Comparison of ENCODE assay signal across 9 mouse cellular contexts in the genomic region with DNA sequence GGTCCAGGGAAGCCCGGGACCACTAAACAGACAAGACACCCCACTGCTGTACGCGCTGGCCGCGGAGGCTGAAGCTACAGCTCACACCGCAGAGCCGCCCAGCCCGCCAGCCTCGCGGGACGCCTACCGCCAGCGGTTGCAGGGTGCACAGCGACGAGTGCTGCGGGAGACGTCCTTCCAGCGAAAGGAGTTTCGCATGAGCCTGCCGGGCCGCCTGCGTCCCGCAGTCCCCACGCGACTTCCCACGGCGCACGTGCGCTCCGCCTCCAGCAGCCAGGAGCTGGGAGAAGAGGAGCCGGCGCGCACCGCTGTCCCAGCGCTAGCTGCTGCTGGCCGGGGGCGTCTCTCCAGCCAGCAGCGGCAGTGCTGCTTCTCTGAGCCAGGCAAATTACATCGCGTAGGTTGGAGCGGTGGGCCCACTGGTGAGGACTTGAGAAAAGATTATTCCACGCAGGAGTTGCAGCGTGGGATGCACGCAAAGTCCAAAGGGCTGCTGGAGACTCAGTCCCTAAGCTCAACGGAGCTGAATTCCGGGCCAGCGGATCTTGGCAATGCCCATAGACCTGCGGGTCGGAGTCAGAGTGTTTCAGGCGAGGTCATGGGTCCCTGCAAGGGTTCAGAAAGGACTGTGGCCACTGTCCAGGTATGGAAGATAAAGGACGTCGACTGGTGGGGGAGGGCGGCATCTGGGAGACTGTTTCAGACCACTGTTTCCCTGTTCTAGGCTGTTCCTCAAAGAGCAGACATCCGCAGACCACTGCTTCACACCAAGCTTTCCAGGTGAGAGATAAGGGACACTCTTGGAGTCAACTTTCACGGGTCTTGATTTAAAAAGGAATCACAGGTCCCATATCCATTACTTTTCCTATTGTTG. TPM values are rescaled to one million over a fixed set of nuclear protein-coding genes. Genes with fewer than 3 reads are reported as not detected.
DNase-seq lines count a peak whose midpoint lies in the region; ATAC-seq and TF ChIP-seq lines count a peak whose summit lies in the region.
"Had no signal": no experiment of that assay in that cellular context is flagged by ENCODE, and none has a peak within 500 bp of the region (broad histone marks: within the 10 kb centered on the region; RNA-seq: fewer than 3 reads in every experiment).

No protein-coding gene starts in this region.

- peaks cover 3 to 13% of the 10 kb centered on the region in 2 experiments; a peak in 2 of 4 replicates for H3K4me1 ChIP-seq in heart, embryonic 14.5 days (ENCODE audit: control insufficient read depth in 2 of 2, insufficient read depth in 2 of 2, low read length in 2 of 2)
- peaks cover 12% of the 10 kb centered on the region for H3K4me1 ChIP-seq in heart, embryonic 16.5 days (ENCODE audit: control insufficient read depth, insufficient read depth, low read length)
- peaks cover 25% of the 10 kb centered on the region for H3K4me1 ChIP-seq in limb, embryonic 13.5 days

- peak overlapping the region; percentile 38 to 43 for H3K4me3 ChIP-seq in heart, embryonic 14.5 days (ENCODE audit: control insufficient read depth in 1 of 2, insufficient read depth in 1 of 2, low read depth in 1 of 2, low read length in 2 of 2)
- peak overlapping the region; percentile 59 for H3K4me3 ChIP-seq in heart, embryonic 16.5 days (ENCODE audit: low read length)
- H3K4me3 ChIP-seq in limb, embryonic 13.5 days: peak overlapping the region; percentile 41

- no peaks in the 10 kb centered on the region for H3K9me3 ChIP-seq in heart, embryonic 14.5 days (ENCODE audit: control insufficient read depth, low read length)
- H3K9me3 ChIP-seq in heart, embryonic 16.5 days (replicated peaks; ENCODE audit: control insufficient read depth, low read length): peaks cover 3% of the 10 kb centered on the region; the same call in 1 of the 2 replicates
- H3K9me3 ChIP-seq in limb, embryonic 13.5 days: peaks cover 3% of the 10 kb centered on the region; the same call in 1 of the 2 replicates

- WGBS in heart, embryonic 14.5 days: 8% methylated on average over 55 of the region's 55 CpGs
- WGBS in heart, embryonic 16.5 days: 6% methylated on average over 55 of the region's 55 CpGs
- 7% methylated on average over 55 of the region's 55 CpGs for WGBS in limb, embryonic 13.5 days

- DNase-seq in heart, adult 9 months (ENCODE audit: low spot score in 2 of 2): no peak
- peak; percentile 51 for DNase-seq in brain, embryonic 14.5 days (ENCODE audit: low read depth)
- DNase-seq in retina, embryonic 14.5 days (ENCODE audit: low spot score): peak; percentile 62
- DNase-seq in Muller cell, postnatal 12 days (ENCODE audit: inconsistent ontology term): no peak
- DNase-seq in cerebellum, adult 8-10 months: no peak

- H3K9ac ChIP-seq in heart, embryonic 14.5 days (ENCODE audit: low read length): peak overlapping the region; percentile 56
- H3K9ac ChIP-seq in heart, embryonic 16.5 days (ENCODE audit: low read length): peak overlapping the region; percentile 66
- H3K9ac ChIP-seq in limb, embryonic 13.5 days: peak overlapping the region; percentile 51

- TF ChIP-seq CTCF in brain, embryonic 14.5 days (IDR thresholded peaks at IDR 0.05; ENCODE audit: borderline replicate concordance, extremely low read depth, insufficient read depth, insufficient read length): no peak

- peaks cover 55% of the 10 kb centered on the region for H3K27me3 ChIP-seq in heart, embryonic 14.5 days (ENCODE audit: control insufficient read depth, insufficient read depth, low read length)
- H3K27me3 ChIP-seq in heart, embryonic 16.5 days (ENCODE audit: control insufficient read depth, insufficient read depth, low read length): peaks cover 49% of the 10 kb centered on the region
- peaks cover 81% of the 10 kb centered on the region for H3K27me3 ChIP-seq in limb, embryonic 13.5 days

- no peak for TF ChIP-seq POLR2A in brain, embryonic 14.5 days (IDR thresholded peaks at IDR 0.05; ENCODE audit: borderline replicate concordance, extremely low read depth, insufficient read depth, insufficient read length, poor library complexity, severe bottlenecking)

- H3K36me3 ChIP-seq in heart, embryonic 14.5 days (ENCODE audit: control insufficient read depth, insufficient read depth, low read length): no peaks in the 10 kb centered on the region
- no peaks in the 10 kb centered on the region for H3K36me3 ChIP-seq in heart, embryonic 16.5 days (ENCODE audit: control insufficient read depth, insufficient read depth)
- H3K36me3 ChIP-seq in limb, embryonic 13.5 days: peaks cover 12% of the 10 kb centered on the region; the same call in 1 of the 2 replicates

- no peak overlapping the region for H3K27ac ChIP-seq in heart, embryonic 14.5 days (replicated peaks in 1 of 2; ENCODE audit: control insufficient read depth in 1 of 2, insufficient read depth in 1 of 2, low read depth in 2 of 2, low read length in 2 of 2)
- H3K27ac ChIP-seq in heart, embryonic 16.5 days (ENCODE audit: low read length): no peak overlapping the region
- no peak overlapping the region for H3K27ac ChIP-seq in limb, embryonic 13.5 days

- ATAC-seq in heart, embryonic 14.5 days (ENCODE audit: insufficient number of reproducible peaks, insufficient read depth, low FRiP score, low read depth): no peak
- ATAC-seq in heart, embryonic 16.5 days (replicated peaks; ENCODE audit: extremely low read depth, insufficient read depth, low FRiP score): peak; percentile 28; the same call in 1 of the 2 replicates
- ATAC-seq in limb, embryonic 13.5 days (ENCODE audit: low FRiP score, low read depth): 0 out of 2 replicates have a peak, but pooled peaks have one; percentile 38
- ATAC-seq: Patski had no signal

- H3K4me2 ChIP-seq in heart, embryonic 14.5 days (ENCODE audit: low read length): peak overlapping the region; percentile 87
- H3K4me2 ChIP-seq in heart, embryonic 16.5 days (ENCODE audit: low read depth, low read length): peak overlapping the region; percentile 90
- H3K4me2 ChIP-seq in limb, embryonic 13.5 days (replicated peaks): peak overlapping the region; percentile 73

RNA-seq across cellular contexts. Expression of a gene that starts 6.5 kb away (rescaled TPM):
- not detected in 2 replicates for polyA plus RNA-seq in heart, embryonic 14.5 days (2014; fragmentation: Nextera tagmentation; extraction: Ambion mirVana)
- not detected in 2 replicates for polyA plus RNA-seq in brain, embryonic 14.5 days (2012; rRNA removed)
- not detected in 2 replicates for polyA plus RNA-seq in heart, embryonic 16.5 days (2015; fragmentation: Nextera tagmentation; extraction: Ambion mirVana)
- not detected in 2 replicates for polyA plus RNA-seq in limb, embryonic 13.5 days (2015; fragmentation: Nextera tagmentation; extraction: Ambion mirVana)
- polyA plus RNA-seq: Patski had no signal

RNA-seq across cellular contexts. Expression of a gene that starts 6.8 kb away (rescaled TPM):
- polyA plus RNA-seq in heart, embryonic 14.5 days (2014; fragmentation: Nextera tagmentation; extraction: Ambion mirVana): 2.3 and 2.5 TPM in 2 replicates
- 2.4 and 2.9 TPM in 2 replicates for polyA plus RNA-seq in brain, embryonic 14.5 days (2012; rRNA removed)
- polyA plus RNA-seq in heart, embryonic 16.5 days (2015; fragmentation: Nextera tagmentation; extraction: Ambion mirVana): 1.3 and 1.8 TPM in 2 replicates
- 7.9 TPM in 2 replicates for polyA plus RNA-seq in limb, embryonic 13.5 days (2015; fragmentation: Nextera tagmentation; extraction: Ambion mirVana)
- polyA plus RNA-seq: Patski had no signal

RNA-seq across cellular contexts. Expression of a gene that starts 6.9 kb away (rescaled TPM):
- 0.16 TPM in 1 of 2 replicates, not detected in the other for polyA plus RNA-seq in heart, embryonic 14.5 days (2014; fragmentation: Nextera tagmentation; extraction: Ambion mirVana)
- polyA plus RNA-seq in brain, embryonic 14.5 days (2012; rRNA removed): 0.14 TPM in 1 of 2 replicates, not detected in the other
- polyA plus RNA-seq in heart, embryonic 16.5 days (2015; fragmentation: Nextera tagmentation; extraction: Ambion mirVana): 0.06 and 0.09 TPM in 2 replicates
- 0.18 and 0.29 TPM in 2 replicates for polyA plus RNA-seq in limb, embryonic 13.5 days (2015; fragmentation: Nextera tagmentation; extraction: Ambion mirVana)
- polyA plus RNA-seq: Patski had no signal

RNA-seq across cellular contexts. Expression of a gene that starts 16.2 kb away (rescaled TPM):
- not detected in 2 replicates for polyA plus RNA-seq in heart, embryonic 14.5 days (2014; fragmentation: Nextera tagmentation; extraction: Ambion mirVana)
- polyA plus RNA-seq in brain, embryonic 14.5 days (2012; rRNA removed): not detected in 2 replicates
- not detected in 2 replicates for polyA plus RNA-seq in heart, embryonic 16.5 days (2015; fragmentation: Nextera tagmentation; extraction: Ambion mirVana)
- polyA plus RNA-seq in limb, embryonic 13.5 days (2015; fragmentation: Nextera tagmentation; extraction: Ambion mirVana): not detected in 2 replicates
- polyA plus RNA-seq: Patski had no signal

RNA-seq across cellular contexts. Expression of a gene that starts 16.3 kb away (rescaled TPM):
- 0.18 and 0.26 TPM in 2 replicates for polyA plus RNA-seq in heart, embryonic 14.5 days (2014; fragmentation: Nextera tagmentation; extraction: Ambion mirVana)
- 1.1 and 1.6 TPM in 2 replicates for polyA plus RNA-seq in brain, embryonic 14.5 days (2012; rRNA removed)
- polyA plus RNA-seq in heart, embryonic 16.5 days (2015; fragmentation: Nextera tagmentation; extraction: Ambion mirVana): 0.17 and 0.18 TPM in 2 replicates
- 0.17 and 0.37 TPM in 2 replicates for polyA plus RNA-seq in limb, embryonic 13.5 days (2015; fragmentation: Nextera tagmentation; extraction: Ambion mirVana)
- polyA plus RNA-seq: Patski had no signal

Comparison
In these comparisons a context has a peak if more than half of its experiments do, and no peak if none do; other contexts are left out.
1. DNase-seq: peak in brain, embryonic 14.5 days (single experiment) and retina, embryonic 14.5 days (single experiment); none in heart, adult 9 months (0 of 2), Muller cell, postnatal 12 days (single experiment) and cerebellum, adult 8-10 months (single experiment).
2. Peak in every context shown above with its lines, with median percentiles within 50 percentile points of each other: H3K4me2 ChIP-seq, H3K4me3 ChIP-seq and H3K9ac ChIP-seq.